Mouse (Mus musculus) neutrophil, adult 65 days (primary cell): Measurements from ENCODE around the gene Cald1. TPM values are rescaled to one million over a fixed set of nuclear protein-coding genes. Genes with fewer than 3 reads are reported as not detected.

Experiments used
- total RNA-seq: library from RNA; stranded (reverse); gene quantifications from 2 replicates; pipeline ENCODE4 v1.2.4, GENCODE M21; 2023

Cald1 gene
- total RNA-seq, result 0.09 and 0.41 TPM in 2 replicates

DNA sequence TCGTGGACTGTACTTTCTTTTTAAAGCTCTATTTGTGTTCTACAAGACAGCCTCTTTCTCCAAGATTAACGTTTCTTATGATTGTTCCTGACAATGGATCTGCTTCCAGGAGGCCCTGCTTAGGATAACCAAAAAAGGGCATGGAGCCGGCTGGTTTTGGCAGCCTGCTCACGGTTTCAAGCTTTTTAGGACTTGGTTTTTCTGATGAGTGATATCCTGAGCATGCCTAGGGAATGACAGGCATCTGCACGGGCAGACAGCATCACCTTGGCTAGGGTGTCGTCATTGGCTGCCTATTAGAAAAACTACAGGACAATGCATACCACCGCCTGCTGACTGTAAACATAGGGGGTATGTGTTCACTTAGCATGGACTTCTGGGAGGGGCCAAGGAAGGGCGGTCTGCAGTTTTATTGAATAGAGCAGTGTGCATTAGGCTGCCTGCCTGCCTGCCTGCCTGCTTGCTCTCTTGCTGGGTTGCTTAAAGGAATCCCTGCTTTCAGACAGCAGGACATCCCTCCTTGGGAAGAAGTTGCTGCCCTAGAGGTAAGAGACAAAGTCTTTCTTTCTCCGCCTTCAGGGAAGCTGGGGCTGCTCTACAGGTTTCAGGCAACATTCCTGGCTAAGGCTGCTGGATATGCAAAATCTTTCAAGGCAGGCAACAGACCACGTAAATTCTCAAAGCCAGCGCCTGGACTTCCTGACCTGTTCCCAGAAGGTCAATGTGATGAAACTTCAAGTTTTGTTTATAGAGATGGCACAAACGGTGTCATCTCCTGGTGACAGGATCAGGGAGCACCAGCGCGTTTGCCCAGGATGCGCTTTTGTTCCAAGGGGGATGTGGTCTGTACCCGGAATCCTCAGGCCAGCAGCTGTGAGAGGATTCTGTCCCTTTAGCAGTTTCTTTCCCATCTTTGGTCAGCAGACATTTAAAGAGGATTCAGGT lies at the start of gene Cald1:
Gene Cald1 (plus strand): TSS at position 380 of the 945 bp plus-strand sequence.

DNA sequence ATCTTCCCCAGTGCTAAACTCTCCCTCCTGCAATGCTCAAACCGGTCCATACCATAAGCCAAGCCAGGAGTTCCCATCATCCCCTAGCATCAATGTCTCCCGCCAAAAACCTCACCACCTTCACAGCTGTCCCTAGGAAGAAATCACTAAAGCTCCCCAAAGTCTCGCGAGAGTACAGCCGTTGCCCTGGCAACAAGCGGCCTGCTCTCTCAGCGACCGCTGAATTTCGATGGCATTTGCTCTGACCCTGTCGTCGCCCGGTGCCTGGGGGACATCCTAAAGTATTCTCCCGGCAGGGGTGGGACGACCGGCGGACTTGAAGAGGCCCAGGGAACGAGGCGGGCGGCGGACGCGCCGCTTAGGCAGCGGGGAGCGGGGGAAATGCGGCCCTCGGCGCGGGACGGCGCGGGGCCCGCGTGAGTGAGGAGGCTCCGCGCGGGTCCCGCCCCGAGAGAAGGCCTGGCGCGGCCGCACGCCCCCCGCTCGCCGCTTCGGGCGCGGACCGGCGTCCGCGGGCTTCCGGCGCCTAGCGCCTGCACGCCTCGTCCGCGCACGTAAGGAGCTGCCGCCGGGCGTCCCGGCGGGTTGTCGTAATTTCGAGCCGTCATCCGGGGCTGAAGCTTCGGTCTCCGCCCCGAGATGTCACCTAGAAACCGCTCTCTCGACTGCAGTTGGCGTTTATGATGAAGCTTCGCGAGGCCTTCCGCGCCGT lies 182.1 kb downstream of the Cald1 start, which contains the start of gene Agbl3:
Gene Agbl3 (plus strand): TSS at position 202 of the 712 bp plus-strand sequence.

Other genes starting within 250 kb of the Cald1 start
- gene Akr1b8, start 244.4 kb upstream of the Cald1 start, total RNA-seq, result not detected in 2 replicates
- 10.0 and 13.6 TPM in 2 replicates for gene Akr1b10, start 214.3 kb upstream of the Cald1 start, total RNA-seq
- gene Akr1b7, start 186.2 kb upstream of the Cald1 start, total RNA-seq, result not detected in 2 replicates
- 11.1 and 11.7 TPM in 2 replicates for gene Bpgm, start 122.3 kb upstream of the Cald1 start, total RNA-seq
- gene Agbl3, start 181.9 kb downstream of the Cald1 start, total RNA-seq, result 0.60 and 0.64 TPM in 2 replicates